Mouse (Mus musculus): ENCODE results near the gene Nup107.
"Not testable (repeated sequence)": the region's sequence is repeated elsewhere in the genome, so short reads cannot be mapped to it uniquely, and the experiment has no call there.

The Nup107 gene

GRCm38 (mm10) chr10:117763588-117764190, 28.8 kb downstream of the Nup107 start:
- DNase-seq (ENCODE audit: low spot score in 2 of 2): no peak

- no peak for DNase-seq (ENCODE audit: low spot score in 2 of 2)
These were observed 29.5 kb downstream of the Nup107 start for GRCm38 (mm10) chr10:117762966-117763365.

- DNase-seq (ENCODE audit: low spot score in 2 of 2): no peak
These were observed 30.1 kb downstream of the Nup107 start for GRCm38 (mm10) chr10:117762281-117762830.

- no peak for DNase-seq (ENCODE audit: low spot score in 2 of 2)
These were observed 31.0 kb downstream of the Nup107 start for GRCm38 (mm10) chr10:117761551-117761950.

- no peak for DNase-seq (ENCODE audit: low spot score in 2 of 2)
These were observed 31.6 kb downstream of the Nup107 start for GRCm38 (mm10) chr10:117760831-117761335.

GRCm38 (mm10) chr10:117759844-117760630, 32.5 kb downstream of the Nup107 start:
- DNase-seq (ENCODE audit: low spot score in 2 of 2): no peak

GRCm38 (mm10) chr10:117758749-117759727, 33.5 kb downstream of the Nup107 start:
- no peak for DNase-seq (ENCODE audit: low spot score in 2 of 2)

GRCm38 (mm10) chr10:117758344-117758743, 34.2 kb downstream of the Nup107 start:
- not testable (repeated sequence) for DNase-seq (ENCODE audit: low spot score in 2 of 2)

GRCm38 (mm10) chr10:117757796-117758342, 34.6 kb downstream of the Nup107 start:
- DNase-seq (ENCODE audit: low spot score in 2 of 2): no peak

- no peak for DNase-seq (ENCODE audit: low spot score in 2 of 2)
These were observed 35.2 kb downstream of the Nup107 start for GRCm38 (mm10) chr10:117757259-117757658.

GRCm38 (mm10) chr10:117756784-117757183, 35.7 kb downstream of the Nup107 start:
- DNase-seq (ENCODE audit: low spot score in 2 of 2): no peak

- DNase-seq (ENCODE audit: low spot score in 2 of 2): no peak
These were observed 36.6 kb downstream of the Nup107 start for GRCm38 (mm10) chr10:117755799-117756467.

GRCm38 (mm10) chr10:117755086-117755798, 37.3 kb downstream of the Nup107 start:
- DNase-seq (ENCODE audit: low spot score in 2 of 2): no peak

- DNase-seq (ENCODE audit: low spot score in 2 of 2): no peak
These were observed 37.9 kb downstream of the Nup107 start for GRCm38 (mm10) chr10:117754609-117754940.

GRCm38 (mm10) chr10:117753711-117754608, 38.5 kb downstream of the Nup107 start:
- DNase-seq (ENCODE audit: low spot score in 2 of 2): no peak

- no peak for DNase-seq (ENCODE audit: low spot score in 2 of 2)
These were observed 39.5 kb downstream of the Nup107 start for GRCm38 (mm10) chr10:117752851-117753647.

- DNase-seq (ENCODE audit: low spot score in 2 of 2): no peak
These were observed 40.1 kb downstream of the Nup107 start for GRCm38 (mm10) chr10:117752304-117752821.

- no peak for DNase-seq (ENCODE audit: low spot score in 2 of 2)
These were observed 40.8 kb downstream of the Nup107 start for GRCm38 (mm10) chr10:117751744-117752143.
